Mouse (Mus musculus) cerebellum, adult 18-20 months (tissue): Measurements from ENCODE around the gene Neil1.
A peak's percentile ranks its signal among the peaks of the same experiment; 100 is the strongest.

Source experiments
- DNase-seq, 2 experiments: peaks; one replicate each; pipeline ENCODE4 v3.0.0; 2021

Gene Neil1

GRCm38 (mm10) chr9:57148144-57148878, at the start of gene Neil1:
Neil1 (minus strand) TSS chr9:57148305.
- peak; percentile 84 to 92 for DNase-seq

- DNase-seq, result no peak
These were observed 49.3 kb upstream of the Neil1 start for GRCm38 (mm10) chr9:57197414-57197813.

- DNase-seq, result no peak
These were observed 48.6 kb upstream of the Neil1 start for GRCm38 (mm10) chr9:57196708-57197107.

GRCm38 (mm10) chr9:57168411-57168810, 20.3 kb upstream of the Neil1 start:
- DNase-seq, result no peak

- no peak for DNase-seq
These were observed 18.1 kb upstream of the Neil1 start for GRCm38 (mm10) chr9:57166173-57166572.

GRCm38 (mm10) chr9:57163137-57163536, 15.0 kb upstream of the Neil1 start:
- DNase-seq, result no peak

- DNase-seq, result no peak
These were observed 14.4 kb upstream of the Neil1 start for GRCm38 (mm10) chr9:57162496-57162895.

- DNase-seq, result peak in 1 of 2 experiments; percentile 32
These were observed 10.4 kb upstream of the Neil1 start for GRCm38 (mm10) chr9:57158506-57158905.

- DNase-seq, result peak; percentile 91 to 97
These were observed 9.9 kb upstream of the Neil1 start, which contains the start of gene Commd4 for GRCm38 (mm10) chr9:57158013-57158470. Commd4 (minus strand) TSS chr9:57158331.

GRCm38 (mm10) chr9:57157499-57157898, 9.4 kb upstream of the Neil1 start:
- DNase-seq, result no peak

GRCm38 (mm10) chr9:57156823-57157222, 8.7 kb upstream of the Neil1 start:
- DNase-seq, result no peak

- no peak for DNase-seq
These were observed 8.3 kb upstream of the Neil1 start for GRCm38 (mm10) chr9:57156383-57156782.

GRCm38 (mm10) chr9:57152331-57152730, 4.2 kb upstream of the Neil1 start:
- DNase-seq, result no peak

GRCm38 (mm10) chr9:57150192-57150591, 2.1 kb upstream of the Neil1 start:
- DNase-seq, result no peak

GRCm38 (mm10) chr9:57149021-57149420, 916 bp upstream of the Neil1 start:
- no peak for DNase-seq

- DNase-seq, result no peak
These were observed 631 bp downstream of the Neil1 start for GRCm38 (mm10) chr9:57147205-57148143.

- DNase-seq, result no peak
These were observed 1.5 kb downstream of the Neil1 start for GRCm38 (mm10) chr9:57146451-57147066.

- no peak for DNase-seq
These were observed 3.3 kb downstream of the Neil1 start for GRCm38 (mm10) chr9:57144830-57145229.

- no peak for DNase-seq
These were observed 4.9 kb downstream of the Neil1 start for GRCm38 (mm10) chr9:57143212-57143611.

- DNase-seq, result no peak
These were observed 6.4 kb downstream of the Neil1 start for GRCm38 (mm10) chr9:57141417-57142353.

GRCm38 (mm10) chr9:57139571-57139970, 8.5 kb downstream of the Neil1 start:
- DNase-seq, result no peak

GRCm38 (mm10) chr9:57139110-57139509, 9.0 kb downstream of the Neil1 start:
- DNase-seq, result no peak
